Mouse (Mus musculus) c-Kit-negative CD71-positive TER-119-positive erythroid progenitor cells, embryonic 14.5 days (primary cell): ENCODE measurements around the gene Ssxb9.
"Not testable (repeated sequence)": the region's sequence is repeated elsewhere in the genome, so short reads cannot be mapped to it uniquely, and the experiment has no call there.

Experiments
- DNase-seq: peaks from one replicate; pipeline ENCODE4 v3.0.0-alpha.2; 2013; ENCODE audit warnings: low read depth, low spot score

Ssxb9 gene

GRCm38 (mm10) chrX:8366678-8367077 lies at the start of gene Ssxb9:
TSS of gene Ssxb9 (plus strand) at chrX:8366978.
- not testable (repeated sequence) for DNase-seq

GRCm38 (mm10) chrX:8327124-8327523 lies 39.7 kb upstream of the Ssxb9 start, which contains the start of gene Ssxb10:
TSS of gene Ssxb10 (plus strand) at chrX:8327424.
- DNase-seq: no peak

- not testable (repeated sequence) for DNase-seq
Measured at GRCm38 (mm10) chrX:8413005-8413404, 46.2 kb downstream of the Ssxb9 start, which contains the start of gene Ssxb1. TSS of gene Ssxb1 (plus strand) at chrX:8413305.
